Mouse (Mus musculus) hindbrain, embryonic 14.5 days (tissue): ENCODE results near the gene Nelfa. TPM values are rescaled to one million over a fixed set of nuclear protein-coding genes. Genes with fewer than 3 reads are reported as not detected.
"Not testable (repeated sequence)": the region's sequence is repeated elsewhere in the genome, so short reads cannot be mapped to it uniquely, and the experiment has no call there.

Experiments used
- ATAC-seq: fragments of 200-750 bp; cut with Nextera tagmentation; 2 replicates; pipeline ENCODE4 v1.8.0; 2017; ENCODE audit warnings: moderate number of reproducible peaks, mild to moderate bottlenecking, moderate TSS enrichment, moderate library complexity; ENCODE audit not compliant: low FRiP score
- DNase-seq: peaks from one replicate; pipeline ENCODE4 v3.0.0-alpha.2; 2015; ENCODE audit warnings: low spot score
- H3K27ac ChIP-seq: fragments of 300-500 bp; sonication (generic); 2 replicates; pipeline ENCODE4 v1.5.1; 2014; ENCODE audit warnings: mild to moderate bottlenecking, moderate library complexity
- H3K27me3 ChIP-seq: fragments of 300-500 bp; sonication (generic); 2 replicates; pipeline ENCODE4 v1.6.1; 2014; ENCODE audit warnings: mild to moderate bottlenecking, low read length, mixed read lengths; ENCODE audit not compliant: control insufficient read depth, insufficient read depth
- H3K36me3 ChIP-seq: fragments of 300-500 bp; sonication (generic); replicated peaks from 2 replicates; pipeline ENCODE4 v1.6.1; 2014; ENCODE audit not compliant: control insufficient read depth, insufficient read depth
- H3K4me1 ChIP-seq: fragments of 300-500 bp; sonication (generic); replicated peaks from 2 replicates; pipeline ENCODE4 v1.6.1; 2014; ENCODE audit warnings: antibody characterized with exemption, low read length, mixed read lengths; ENCODE audit not compliant: control insufficient read depth, insufficient read depth
- H3K4me2 ChIP-seq: fragments of 300-500 bp; sonication (generic); replicated peaks from 2 replicates; pipeline ENCODE4 v1.6.1; 2014; ENCODE audit warnings: mild to moderate bottlenecking, moderate library complexity
- H3K4me3 ChIP-seq: fragments of 300-500 bp; sonication (generic); replicated peaks from 2 replicates; pipeline ENCODE4 v1.5.1; 2014; ENCODE audit warnings: mild to moderate bottlenecking, low read length
- H3K9ac ChIP-seq: fragments of 300-500 bp; sonication (generic); 2 replicates; pipeline ENCODE4 v1.6.1; 2014
- H3K9me3 ChIP-seq: fragments of 300-500 bp; sonication (generic); 2 replicates; pipeline ENCODE4 v1.6.1; 2016; ENCODE audit warnings: low read length; ENCODE audit not compliant: control insufficient read depth
- WGBS: fragments of 180-500 bp; shearing (Covaris S2); extraction: QIAGEN DNeasy Blood & Tissue Kit; methylation state at CpG from one replicate; pipeline ENCODE4 v1.1.7; 2014; 5-methylcytosine and 5-hydroxymethylcytosine counted together
- polyA plus RNA-seq: library from polyadenylated mRNA; unstranded; fragments of >200 nt; fragmentation: Nextera tagmentation; extraction: Ambion mirVana; gene quantifications from 2 replicates; pipeline ENCODE4 v1.2.1, GENCODE M21; 2014

Nelfa gene
- polyA plus RNA-seq, 1 experiment from 2014 or later = 35.5 TPM

- Histone ChIP-seq H3K4me3 (no peak overlapping the region), H3K27ac (no peak overlapping the region), H3K36me3 (peaks cover 37% of the 10 kb centered on the region), H3K27me3 (no peaks in the 10 kb centered on the region), H3K4me2 (no peak overlapping the region), H3K9ac (no peak overlapping the region), H3K9me3 (no peaks in the 10 kb centered on the region), H3K4me1 (no peaks in the 10 kb centered on the region)
- ATAC-seq (no peak), DNase-seq (no peak)
These were observed 10.0 kb downstream of the Nelfa start for GRCm38 (mm10) chr5:33926170-33926569.

- no peak overlapping the region for H3K9ac ChIP-seq
- no peaks in the 10 kb centered on the region for H3K9me3 ChIP-seq
- no peak overlapping the region for H3K4me2 ChIP-seq
- ATAC-seq = no peak
- no peaks in the 10 kb centered on the region for H3K27me3 ChIP-seq
- H3K27ac ChIP-seq = no peak overlapping the region
- no peaks in the 10 kb centered on the region for H3K4me1 ChIP-seq
- 39% methylated on average over 2 of the region's 2 CpGs for WGBS
- peaks cover 45% of the 10 kb centered on the region for H3K36me3 ChIP-seq
- no peak for DNase-seq
- H3K4me3 ChIP-seq = no peak overlapping the region
These were observed 13.6 kb downstream of the Nelfa start for GRCm38 (mm10) chr5:33922566-33922965.

GRCm38 (mm10) chr5:33921486-33922235, 14.6 kb downstream of the Nelfa start:
- H3K27ac ChIP-seq = no peak overlapping the region
- 86% methylated on average over 7 of the region's 7 CpGs for WGBS
- H3K9me3 ChIP-seq = no peaks in the 10 kb centered on the region
- no peaks in the 10 kb centered on the region for H3K4me1 ChIP-seq
- no peak overlapping the region for H3K9ac ChIP-seq
- ATAC-seq (no peak), DNase-seq (no peak)
- peaks cover 49% of the 10 kb centered on the region for H3K36me3 ChIP-seq
- H3K4me2 ChIP-seq = no peak overlapping the region
- no peaks in the 10 kb centered on the region for H3K27me3 ChIP-seq
- H3K4me3 ChIP-seq = no peak overlapping the region

- Histone ChIP-seq H3K4me2 (no peak overlapping the region), H3K9ac (no peak overlapping the region), H3K9me3 (no peaks in the 10 kb centered on the region), H3K27ac (no peak overlapping the region), H3K4me1 (no peaks in the 10 kb centered on the region), H3K36me3 (peaks cover 54% of the 10 kb centered on the region), H3K4me3 (no peak overlapping the region), H3K27me3 (no peaks in the 10 kb centered on the region)
- ATAC-seq (no peak), DNase-seq (no peak)
- 80% methylated on average over 4 of the region's 4 CpGs for WGBS
These were observed 15.3 kb downstream of the Nelfa start for GRCm38 (mm10) chr5:33920924-33921323.

GRCm38 (mm10) chr5:33920037-33920436, 16.2 kb downstream of the Nelfa start:
- no peaks in the 10 kb centered on the region for H3K27me3 ChIP-seq
- H3K4me3 ChIP-seq = no peak overlapping the region
- ATAC-seq (no peak), DNase-seq (no peak)
- H3K27ac ChIP-seq = no peak overlapping the region
- H3K4me1 ChIP-seq = no peaks in the 10 kb centered on the region
- H3K4me2 ChIP-seq = no peak overlapping the region
- peaks cover 63% of the 10 kb centered on the region for H3K36me3 ChIP-seq
- H3K9me3 ChIP-seq = no peaks in the 10 kb centered on the region
- no peak overlapping the region for H3K9ac ChIP-seq
- WGBS = 100% methylated on average over 2 of the region's 2 CpGs

- H3K36me3 ChIP-seq = peaks cover 64% of the 10 kb centered on the region
- H3K9ac ChIP-seq = no peak overlapping the region
- no peaks in the 10 kb centered on the region for H3K27me3 ChIP-seq
- WGBS = 94% methylated on average over 1 of the region's 1 CpGs
- no peak for DNase-seq
- no peak overlapping the region for H3K27ac ChIP-seq
- no peak overlapping the region for H3K4me3 ChIP-seq
- ATAC-seq = no peak
- H3K4me1 ChIP-seq = no peaks in the 10 kb centered on the region
- no peaks in the 10 kb centered on the region for H3K9me3 ChIP-seq
- no peak overlapping the region for H3K4me2 ChIP-seq
These were observed 16.7 kb downstream of the Nelfa start for GRCm38 (mm10) chr5:33919466-33919865.

- H3K4me1 ChIP-seq, H3K4me2 ChIP-seq, H3K4me3 ChIP-seq, ATAC-seq, H3K9ac ChIP-seq, H3K27me3 ChIP-seq, DNase-seq, H3K27ac ChIP-seq, H3K9me3 ChIP-seq: not testable (repeated sequence)
- peaks cover 75% of the 10 kb centered on the region for H3K36me3 ChIP-seq
- WGBS = 96% methylated on average over 2 of the region's 2 CpGs
These were observed 19.6 kb downstream of the Nelfa start for GRCm38 (mm10) chr5:33916616-33917015.

GRCm38 (mm10) chr5:33915031-33915430, 21.2 kb downstream of the Nelfa start:
- not testable (repeated sequence) for H3K9me3 ChIP-seq, ATAC-seq, H3K4me2 ChIP-seq, H3K27me3 ChIP-seq, H3K4me3 ChIP-seq, H3K9ac ChIP-seq, H3K4me1 ChIP-seq, H3K27ac ChIP-seq, DNase-seq
- H3K36me3 ChIP-seq = peaks cover 59% of the 10 kb centered on the region

GRCm38 (mm10) chr5:33903176-33903575, 33.0 kb downstream of the Nelfa start:
- H3K27me3 ChIP-seq = no peaks in the 10 kb centered on the region
- no peak overlapping the region for H3K9ac ChIP-seq
- no peak overlapping the region for H3K27ac ChIP-seq
- H3K4me3 ChIP-seq = no peak overlapping the region
- H3K9me3 ChIP-seq = no peaks in the 10 kb centered on the region
- no peak for ATAC-seq
- WGBS = 89% methylated on average over 9 of the region's 9 CpGs
- H3K4me2 ChIP-seq = no peak overlapping the region
- DNase-seq = no peak
- peaks cover 55% of the 10 kb centered on the region for H3K36me3 ChIP-seq
- H3K4me1 ChIP-seq = no peaks in the 10 kb centered on the region

GRCm38 (mm10) chr5:33902696-33903095, 33.5 kb downstream of the Nelfa start:
- H3K4me2 ChIP-seq = no peak overlapping the region
- no peak overlapping the region for H3K4me3 ChIP-seq
- no peak overlapping the region for H3K9ac ChIP-seq
- H3K27ac ChIP-seq = no peak overlapping the region
- no peaks in the 10 kb centered on the region for H3K27me3 ChIP-seq
- DNase-seq (no peak), ATAC-seq (no peak)
- 92% methylated on average over 2 of the region's 2 CpGs for WGBS
- H3K4me1 ChIP-seq = no peaks in the 10 kb centered on the region
- no peaks in the 10 kb centered on the region for H3K9me3 ChIP-seq
- peaks cover 60% of the 10 kb centered on the region for H3K36me3 ChIP-seq
